13 mouse cellular contexts compared by ENCODE assay signal in genomic region chr11:78982042-78982441, GRCm38 (mm10). TPM values are rescaled to one million over a fixed set of nuclear protein-coding genes. Genes with fewer than 3 reads are reported as not detected.
DNase-seq lines count a peak whose midpoint lies in the region; ATAC-seq and TF ChIP-seq lines count a peak whose summit lies in the region.
"Had no signal": no experiment of that assay in that cellular context is flagged by ENCODE, and none has a peak within 500 bp of the region (broad histone marks: within the 10 kb centered on the region; RNA-seq: fewer than 3 reads in every experiment).

No protein-coding gene starts in this region.

- H3K9ac ChIP-seq in heart, embryonic 12.5 days = no peak overlapping the region
- no peak overlapping the region for H3K9ac ChIP-seq in midbrain, embryonic 11.5 days (ENCODE audit: low read length)
- no peak overlapping the region for H3K9ac ChIP-seq in midbrain, embryonic 16.5 days (ENCODE audit: low read depth, low read length)
- H3K9ac ChIP-seq in liver, embryonic 14.5 days (replicated peaks) = no peak overlapping the region
- no peak overlapping the region for H3K9ac ChIP-seq in stomach, postnatal 0 days (ENCODE audit: low read length)
- H3K9ac ChIP-seq in forebrain, embryonic 14.5 days (ENCODE audit: low read length) = no peak overlapping the region

- ATAC-seq in heart, embryonic 12.5 days (ENCODE audit: insufficient number of reproducible peaks, low FRiP score) = no peak
- ATAC-seq in midbrain, embryonic 11.5 days (ENCODE audit: low FRiP score) = no peak
- ATAC-seq in midbrain, embryonic 16.5 days = no peak
- ATAC-seq in liver, embryonic 14.5 days (ENCODE audit: insufficient read depth) = peak; percentile 78
- peak; percentile 83 for ATAC-seq in stomach, postnatal 0 days (ENCODE audit: low FRiP score, low TSS enrichment)
- ATAC-seq in forebrain, embryonic 14.5 days = no peak
- ATAC-seq: Patski had no signal

- H3K27ac ChIP-seq in heart, embryonic 12.5 days (ENCODE audit: poor library complexity, severe bottlenecking) = no peak overlapping the region
- H3K27ac ChIP-seq in midbrain, embryonic 11.5 days (ENCODE audit: low read depth, low read length) = no peak overlapping the region
- H3K27ac ChIP-seq in midbrain, embryonic 16.5 days (ENCODE audit: low read length) = no peak overlapping the region
- no peak overlapping the region for H3K27ac ChIP-seq in liver, embryonic 14.5 days
- no peak overlapping the region for H3K27ac ChIP-seq in stomach, postnatal 0 days (replicated peaks)
- no peak overlapping the region for H3K27ac ChIP-seq in forebrain, embryonic 14.5 days (ENCODE audit: low read depth, low read length)
- H3K27ac ChIP-seq: hindbrain, embryonic 10.5 days had no signal

- H3K27me3 ChIP-seq in heart, embryonic 12.5 days (replicated peaks) = no peaks in the 10 kb centered on the region
- H3K27me3 ChIP-seq in midbrain, embryonic 11.5 days (ENCODE audit: control insufficient read depth, insufficient read depth, low read length) = no peaks in the 10 kb centered on the region
- H3K27me3 ChIP-seq in midbrain, embryonic 16.5 days (ENCODE audit: control insufficient read depth, insufficient read depth, low read depth, low read length) = no peaks in the 10 kb centered on the region
- H3K27me3 ChIP-seq in liver, embryonic 14.5 days (ENCODE audit: control insufficient read depth, insufficient read depth, low read length) = no peaks in the 10 kb centered on the region
- H3K27me3 ChIP-seq in stomach, postnatal 0 days (ENCODE audit: control insufficient read depth, insufficient read depth, low read length) = no peaks in the 10 kb centered on the region
- H3K27me3 ChIP-seq in forebrain, embryonic 14.5 days (replicated peaks; ENCODE audit: control insufficient read depth, insufficient read depth, low read length) = no peaks in the 10 kb centered on the region
- H3K27me3 ChIP-seq: Patski had no signal

- peak overlapping the region; percentile 51; the same call in 1 of the 2 replicates for H3K4me2 ChIP-seq in heart, embryonic 12.5 days
- H3K4me2 ChIP-seq in midbrain, embryonic 11.5 days = no peak overlapping the region
- no peak overlapping the region for H3K4me2 ChIP-seq in midbrain, embryonic 16.5 days (ENCODE audit: low read length)
- H3K4me2 ChIP-seq in liver, embryonic 14.5 days (ENCODE audit: low read depth) = peak overlapping the region; percentile 51
- H3K4me2 ChIP-seq in stomach, postnatal 0 days (replicated peaks; ENCODE audit: low read depth) = peak overlapping the region; percentile 53; the same call in 1 of the 2 replicates
- H3K4me2 ChIP-seq in forebrain, embryonic 14.5 days (ENCODE audit: low read length) = no peak overlapping the region

- H3K36me3 ChIP-seq in heart, embryonic 12.5 days = no peaks in the 10 kb centered on the region
- H3K36me3 ChIP-seq in midbrain, embryonic 11.5 days (ENCODE audit: control insufficient read depth, insufficient read depth, low read length) = no peaks in the 10 kb centered on the region
- H3K36me3 ChIP-seq in midbrain, embryonic 16.5 days (ENCODE audit: control insufficient read depth, insufficient read depth, low read length) = no peaks in the 10 kb centered on the region
- H3K36me3 ChIP-seq in liver, embryonic 14.5 days (replicated peaks; ENCODE audit: control insufficient read depth, insufficient read depth, low read depth) = no peaks in the 10 kb centered on the region
- no peaks in the 10 kb centered on the region for H3K36me3 ChIP-seq in stomach, postnatal 0 days (ENCODE audit: control insufficient read depth, insufficient read depth, low read length)
- H3K36me3 ChIP-seq in forebrain, embryonic 14.5 days (ENCODE audit: control insufficient read depth, insufficient read depth, low read length) = no peaks in the 10 kb centered on the region
- H3K36me3 ChIP-seq: hindbrain, embryonic 10.5 days had no signal

- 73% methylated on average over 2 of the region's 2 CpGs for WGBS in heart, embryonic 12.5 days
- WGBS in midbrain, embryonic 11.5 days = 77% methylated on average over 2 of the region's 2 CpGs
- WGBS in midbrain, embryonic 16.5 days = 81% methylated on average over 2 of the region's 2 CpGs
- 38% methylated on average over 2 of the region's 2 CpGs for WGBS in liver, embryonic 14.5 days (ENCODE audit: insufficient replicate concordance)
- 45% methylated on average over 2 of the region's 2 CpGs for WGBS in stomach, postnatal 0 days
- 74% methylated on average over 2 of the region's 2 CpGs for WGBS in forebrain, embryonic 14.5 days

- H3K4me3 ChIP-seq in heart, embryonic 12.5 days = no peak overlapping the region
- no peak overlapping the region for H3K4me3 ChIP-seq in midbrain, embryonic 11.5 days (ENCODE audit: low read depth, low read length)
- H3K4me3 ChIP-seq in midbrain, embryonic 16.5 days (ENCODE audit: low read depth, low read length) = no peak overlapping the region
- H3K4me3 ChIP-seq in liver, embryonic 14.5 days (ENCODE audit: insufficient read depth in 1 of 2, low read depth in 2 of 2, low read length in 2 of 2) = no peak overlapping the region
- no peak overlapping the region for H3K4me3 ChIP-seq in stomach, postnatal 0 days (ENCODE audit: low read depth, low read length)
- no peak overlapping the region for H3K4me3 ChIP-seq in forebrain, embryonic 14.5 days (ENCODE audit: low read depth, low read length)
- H3K4me3 ChIP-seq: hindbrain, embryonic 10.5 days had no signal

- 0 out of 2 replicates have a peak, but pooled peaks cover 6% of the 10 kb centered on the region for H3K4me1 ChIP-seq in heart, embryonic 12.5 days (replicated peaks)
- H3K4me1 ChIP-seq in midbrain, embryonic 11.5 days (ENCODE audit: control insufficient read depth, insufficient read depth, low read length) = no peaks in the 10 kb centered on the region
- H3K4me1 ChIP-seq in midbrain, embryonic 16.5 days (ENCODE audit: control insufficient read depth, insufficient read depth, low read length) = no peaks in the 10 kb centered on the region
- H3K4me1 ChIP-seq in liver, embryonic 14.5 days (replicated peaks; ENCODE audit: control insufficient read depth in 2 of 2, insufficient read depth in 2 of 2, low read length in 1 of 2) = peaks cover 11 to 45% of the 10 kb centered on the region in 2 experiments
- H3K4me1 ChIP-seq in stomach, postnatal 0 days (replicated peaks; ENCODE audit: control insufficient read depth, insufficient read depth) = peaks cover 1% of the 10 kb centered on the region; the same call in 1 of the 2 replicates
- H3K4me1 ChIP-seq in forebrain, embryonic 14.5 days (ENCODE audit: control insufficient read depth, insufficient read depth, low read length) = no peaks in the 10 kb centered on the region

- TF ChIP-seq EP300 in liver, embryonic 14.5 days (IDR thresholded peaks at IDR 0.05; ENCODE audit: low read depth) = no peak
- no peak for TF ChIP-seq EP300 in stomach, postnatal 0 days (optimal IDR thresholded peaks at IDR 0.05)

- H3K9me3 ChIP-seq in heart, embryonic 12.5 days (replicated peaks) = no peaks in the 10 kb centered on the region
- H3K9me3 ChIP-seq in midbrain, embryonic 11.5 days (ENCODE audit: control insufficient read depth, low read length) = no peaks in the 10 kb centered on the region
- H3K9me3 ChIP-seq in midbrain, embryonic 16.5 days (replicated peaks; ENCODE audit: control insufficient read depth, low read length, poor library complexity, severe bottlenecking) = no peaks in the 10 kb centered on the region
- no peaks in the 10 kb centered on the region for H3K9me3 ChIP-seq in liver, embryonic 14.5 days (ENCODE audit: control insufficient read depth, low read length)
- no peaks in the 10 kb centered on the region for H3K9me3 ChIP-seq in stomach, postnatal 0 days (ENCODE audit: control insufficient read depth, low read length)
- no peaks in the 10 kb centered on the region for H3K9me3 ChIP-seq in forebrain, embryonic 14.5 days (replicated peaks; ENCODE audit: control insufficient read depth, low read length)
- H3K9me3 ChIP-seq: hindbrain, embryonic 10.5 days had no signal

- no peak for TF ChIP-seq CTCF in liver, embryonic 14.5 days (IDR thresholded peaks at IDR 0.05; ENCODE audit: low read depth)
- TF ChIP-seq CTCF in stomach, postnatal 0 days (IDR thresholded peaks at IDR 0.05; ENCODE audit: low read depth) = no peak

- no peak for DNase-seq in heart, adult 8-10 months (ENCODE audit: low spot score)
- DNase-seq in midbrain, embryonic 11.5 days (ENCODE audit: low spot score, missing footprints) = peak; percentile 19
- peak in 1 of 3 experiments; percentile 43 for DNase-seq in liver, embryonic 14.5 days (ENCODE audit: low read depth in 3 of 3, low spot score in 3 of 3)
- peak; percentile 83 for DNase-seq in stomach, postnatal 0 days (ENCODE audit: low spot score)
- DNase-seq in embryo, embryonic 11 days = no peak
- DNase-seq in forebrain, embryonic 14.5 days (ENCODE audit: low spot score) = no peak
- DNase-seq: cerebellum, postnatal 14 days; gastrocnemius, postnatal 10 days; kidney, postnatal 14 days had no signal

RNA-seq across cellular contexts. Expression of gene Lgals9, which starts 2.7 kb away (rescaled TPM):
- 53.7 and 53.8 TPM in 2 replicates for polyA plus RNA-seq in heart, embryonic 12.5 days (2016; fragmentation: Nextera tagmentation; extraction: Ambion mirVana)
- total RNA-seq in heart, adult 8-10 months (2022) = 10 to 100 TPM; 15.9 to 19.3 (median 17.1) TPM
- 5.4 and 6.7 TPM in 2 replicates for polyA plus RNA-seq in midbrain, embryonic 11.5 days (2014; fragmentation: Nextera tagmentation; extraction: Ambion mirVana)
- 7.6 and 8.0 TPM in 2 replicates for polyA plus RNA-seq in midbrain, embryonic 16.5 days (2015; fragmentation: Nextera tagmentation; extraction: Ambion mirVana)
- 58.5 and 70.8 TPM in 2 replicates for polyA plus RNA-seq in liver, embryonic 14.5 days (2012; rRNA removed)
- 93.6 and 94.6 TPM in 2 replicates for polyA plus RNA-seq in liver, embryonic 14.5 days (2014; fragmentation: Nextera tagmentation; extraction: Ambion mirVana)
- polyA plus RNA-seq in stomach, postnatal 0 days (2015; fragmentation: Nextera tagmentation; extraction: Ambion mirVana) = 412 and 435 TPM in 2 replicates
- polyA plus RNA-seq in forebrain, embryonic 14.5 days (2014; fragmentation: Nextera tagmentation; extraction: Ambion mirVana) = 8.6 and 8.7 TPM in 2 replicates

Comparison
In these comparisons a context has a peak if more than half of its experiments do, and no peak if none do; other contexts are left out.
1. ATAC-seq: peak in liver, embryonic 14.5 days (single experiment) and stomach, postnatal 0 days (single experiment); none in heart, embryonic 12.5 days (single experiment), midbrain, embryonic 11.5 days (single experiment), midbrain, embryonic 16.5 days (single experiment) and forebrain, embryonic 14.5 days (single experiment).
2. H3K4me2 ChIP-seq: peak in heart, embryonic 12.5 days (single experiment), liver, embryonic 14.5 days (single experiment) and stomach, postnatal 0 days (single experiment); none in midbrain, embryonic 11.5 days (single experiment), midbrain, embryonic 16.5 days (single experiment) and forebrain, embryonic 14.5 days (single experiment).
3. DNase-seq: peak in midbrain, embryonic 11.5 days (single experiment) and stomach, postnatal 0 days (single experiment); none in heart, adult 8-10 months (single experiment), embryo, embryonic 11 days (single experiment) and forebrain, embryonic 14.5 days (single experiment).